Mouse (Mus musculus): ENCODE measurements around the gene Utrn.

DNA sequence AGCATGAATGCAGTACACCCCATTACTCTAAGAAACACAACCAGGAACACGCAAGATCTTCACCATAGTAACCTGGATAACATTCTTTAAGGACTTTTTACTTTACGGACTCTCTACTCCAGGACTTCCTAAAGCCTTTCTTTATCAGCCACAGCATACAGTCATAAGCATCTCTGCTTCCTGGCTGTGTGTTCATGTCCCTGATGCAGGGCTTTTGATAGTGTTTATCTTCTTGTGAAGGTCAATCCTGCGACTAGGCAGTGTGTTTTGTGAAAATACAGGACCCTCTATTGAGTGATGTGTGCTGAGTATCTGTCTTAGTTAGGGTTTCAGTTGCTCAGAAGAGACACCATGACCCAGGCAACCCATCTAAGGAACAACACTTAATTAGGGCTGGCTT is 351.0 kb downstream of the Utrn start:
- TF ChIP-seq CTCF (IDR thresholded peaks at IDR 0.05; ENCODE audit: extremely low read depth, insufficient read depth, low read length) (no peak), POLR2A (IDR thresholded peaks at IDR 0.05; ENCODE audit: extremely low read depth, insufficient read depth, low read length) (no peak)

Data from cortical plate, adult 2 months (tissue).